Mouse (Mus musculus): ENCODE results near the gene Tmem189.
A peak's percentile ranks its signal among the peaks of the same experiment; 100 is the strongest.
"Not testable (repeated sequence)": the region's sequence is repeated elsewhere in the genome, so short reads cannot be mapped to it uniquely, and the experiment has no call there.

Gene Tmem189

DNA sequence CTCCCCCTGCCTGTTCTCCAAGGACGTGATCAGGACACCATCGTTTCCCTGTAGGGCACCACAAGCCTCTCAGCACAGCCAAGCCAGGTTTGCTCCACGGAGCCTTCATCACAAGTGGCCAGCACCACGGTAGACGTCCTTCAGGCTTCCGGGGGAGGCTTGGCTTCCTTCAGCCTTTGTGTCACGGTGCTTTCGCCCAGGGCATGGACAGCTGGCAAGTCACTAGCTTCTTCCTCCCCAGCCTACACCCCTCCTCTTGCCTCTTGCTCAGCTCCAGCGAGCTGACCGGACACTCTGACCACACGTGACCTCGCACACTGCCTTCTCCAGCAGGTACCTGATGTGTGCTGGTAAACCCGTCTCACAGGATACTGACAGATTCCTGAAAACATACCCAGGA, 67.3 kb downstream of the Tmem189 start:
- no peak for DNase-seq (ENCODE audit: low spot score in 2 of 2)

DNA sequence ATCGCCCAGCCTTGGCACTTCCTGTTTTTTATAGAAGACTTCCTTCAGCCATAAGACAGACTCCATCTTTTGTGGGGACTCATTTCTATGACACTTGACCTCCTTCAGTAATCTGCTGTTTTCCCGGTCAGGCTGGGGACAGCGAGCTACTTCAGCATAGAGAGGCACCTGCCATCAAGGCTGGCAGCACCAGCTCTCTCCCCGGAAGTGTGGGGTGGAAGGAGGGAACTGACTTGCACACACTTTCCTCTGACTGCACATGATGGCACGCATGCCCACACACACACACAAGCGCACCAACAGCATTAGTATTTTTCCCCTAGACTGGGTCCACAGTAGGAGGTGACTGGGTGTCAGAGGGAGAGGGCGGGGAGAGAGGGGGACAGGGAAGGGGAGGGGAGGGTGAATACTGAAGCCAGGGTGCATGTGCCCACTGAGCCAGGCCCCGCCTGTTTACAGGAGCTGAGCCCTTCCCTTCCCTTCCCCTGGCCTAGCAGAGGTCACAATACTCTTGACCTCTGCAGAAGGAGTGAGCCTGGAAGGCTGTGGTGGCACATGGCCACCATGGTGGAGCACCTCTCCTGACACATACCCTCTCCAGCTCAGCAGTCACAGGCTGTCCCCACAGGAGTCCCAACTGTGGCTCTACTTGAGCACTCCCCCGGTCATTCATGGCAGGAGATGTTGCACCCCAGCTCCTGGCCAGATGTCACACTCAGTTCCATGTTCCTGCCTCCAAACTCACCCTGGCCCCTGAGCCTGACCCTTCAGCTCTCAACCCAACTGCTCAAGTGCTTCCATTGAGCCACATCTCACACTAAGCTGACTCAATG, 68.2 kb downstream of the Tmem189 start:
- DNase-seq (ENCODE audit: low spot score in 2 of 2), result no peak

DNA sequence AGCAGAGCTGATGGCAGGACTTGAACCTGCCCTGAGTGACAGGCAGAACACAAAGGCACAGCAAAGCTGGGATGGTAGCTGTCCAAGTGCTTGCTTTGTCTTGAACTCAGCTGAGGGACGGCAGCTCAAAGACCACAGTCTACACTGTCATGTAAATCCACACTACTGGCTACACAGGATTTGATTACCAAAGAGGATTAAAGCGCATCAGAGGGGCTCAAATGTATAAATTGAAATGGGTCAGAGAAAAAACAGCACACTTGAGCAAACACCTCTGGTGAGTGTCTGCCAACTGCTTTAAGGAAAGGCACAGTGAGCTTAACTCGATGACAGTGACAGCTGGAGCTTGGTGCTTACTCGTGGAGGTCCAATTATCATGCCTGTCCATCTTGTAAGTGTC, 72.2 kb downstream of the Tmem189 start:
- DNase-seq (ENCODE audit: low spot score in 2 of 2), result no peak

DNA sequence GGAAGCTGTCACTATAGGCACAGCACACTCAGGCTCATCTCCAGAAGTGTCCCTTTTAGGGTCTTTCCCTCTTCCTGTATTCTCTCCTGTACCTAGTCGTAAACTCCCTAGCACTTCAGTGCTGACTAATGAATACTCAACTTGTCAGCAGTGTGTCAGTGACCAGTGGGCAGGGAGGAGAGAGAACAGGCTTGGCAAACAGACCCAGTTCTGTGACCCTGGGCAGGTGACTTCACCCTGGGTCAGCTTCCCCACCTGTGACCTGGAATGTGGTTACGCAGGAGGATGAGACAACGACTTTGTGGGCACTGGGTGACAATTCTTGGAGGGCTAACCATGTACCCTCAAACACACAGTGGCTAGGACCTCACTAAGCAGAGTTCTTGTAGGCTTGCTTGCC, 72.6 kb downstream of the Tmem189 start:
- no peak for DNase-seq (ENCODE audit: low spot score in 2 of 2)

DNA sequence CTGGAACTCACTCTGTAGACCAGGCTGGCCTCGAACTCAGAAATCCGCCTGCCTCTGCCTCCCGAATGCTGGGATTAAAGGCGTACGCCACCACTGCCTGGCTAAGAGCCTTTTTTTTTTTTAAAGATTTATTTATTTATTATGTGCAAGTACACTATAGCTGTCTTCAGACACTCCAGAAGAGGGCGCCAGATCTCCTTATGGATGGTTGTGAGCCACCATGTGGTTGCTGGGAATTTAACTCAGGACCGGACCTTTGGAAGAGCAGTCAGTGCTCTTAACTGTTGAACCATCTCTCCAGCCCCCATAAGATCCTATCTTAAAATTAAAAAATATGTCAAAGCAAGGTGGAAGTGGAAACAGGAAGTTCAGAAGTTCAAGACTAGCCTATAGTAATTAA, 76.3 kb downstream of the Tmem189 start:
- not testable (repeated sequence) for DNase-seq (ENCODE audit: low spot score in 2 of 2)

DNA sequence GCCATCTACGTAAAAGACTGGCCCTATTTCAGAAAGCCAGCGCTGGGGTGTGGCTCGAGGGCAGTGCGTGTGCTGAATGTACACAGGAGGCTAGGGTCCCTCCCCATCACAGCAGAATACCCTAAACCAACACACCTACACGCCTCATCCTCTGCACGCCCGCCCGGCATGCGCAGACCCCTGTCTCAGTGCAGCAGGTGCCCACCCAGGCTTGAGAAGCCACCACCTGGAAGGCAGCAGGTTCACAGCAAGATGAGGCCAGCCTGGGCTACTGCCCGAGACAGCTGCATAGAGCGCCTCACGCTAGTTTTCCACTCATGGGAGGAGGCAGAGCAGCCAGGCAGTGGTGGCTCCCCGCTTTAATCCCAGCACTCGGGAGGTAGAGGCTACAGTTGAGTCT, 77.5 kb downstream of the Tmem189 start:
- DNase-seq (ENCODE audit: low spot score in 2 of 2), result no peak

DNA sequence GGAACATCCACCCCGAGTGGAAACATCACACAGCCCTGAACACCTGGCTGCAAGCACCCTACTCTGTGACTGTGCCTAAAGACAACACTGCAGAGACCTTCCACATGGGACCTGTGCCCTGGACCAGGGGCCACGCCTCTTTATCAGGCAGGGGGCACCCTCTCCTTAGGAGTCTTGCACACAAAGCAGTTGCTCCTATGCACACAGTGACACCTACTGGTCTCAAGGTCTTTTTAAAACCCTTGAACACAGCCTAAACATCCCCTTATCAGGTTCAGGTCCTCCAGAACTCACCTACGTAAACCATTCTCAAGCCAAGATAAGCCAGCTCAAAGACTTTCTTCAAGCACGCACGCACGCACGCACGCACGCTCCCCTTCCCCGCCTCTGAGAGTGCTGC, 78.3 kb downstream of the Tmem189 start:
- DNase-seq (ENCODE audit: low spot score in 2 of 2), result no peak

DNA sequence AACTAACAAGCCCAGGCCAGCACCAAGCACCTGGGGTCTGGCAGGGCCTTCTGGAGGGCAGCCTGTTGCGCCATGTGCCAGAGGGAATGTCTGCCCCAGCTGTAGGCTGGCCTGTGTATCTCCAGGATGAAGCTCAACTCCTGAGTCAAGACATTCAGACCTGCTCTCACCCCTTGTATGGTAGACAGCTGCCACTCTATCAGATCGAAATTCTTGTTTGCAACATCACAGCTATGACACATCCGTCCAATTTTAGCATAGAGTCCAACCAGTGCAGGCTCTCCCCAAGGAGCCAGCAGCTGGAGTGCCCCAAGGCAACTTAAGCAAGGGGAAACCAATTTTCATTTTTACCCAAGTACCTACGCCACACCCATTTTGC, 82.9 kb downstream of the Tmem189 start:
- DNase-seq (ENCODE audit: low spot score in 2 of 2), result no peak

DNA sequence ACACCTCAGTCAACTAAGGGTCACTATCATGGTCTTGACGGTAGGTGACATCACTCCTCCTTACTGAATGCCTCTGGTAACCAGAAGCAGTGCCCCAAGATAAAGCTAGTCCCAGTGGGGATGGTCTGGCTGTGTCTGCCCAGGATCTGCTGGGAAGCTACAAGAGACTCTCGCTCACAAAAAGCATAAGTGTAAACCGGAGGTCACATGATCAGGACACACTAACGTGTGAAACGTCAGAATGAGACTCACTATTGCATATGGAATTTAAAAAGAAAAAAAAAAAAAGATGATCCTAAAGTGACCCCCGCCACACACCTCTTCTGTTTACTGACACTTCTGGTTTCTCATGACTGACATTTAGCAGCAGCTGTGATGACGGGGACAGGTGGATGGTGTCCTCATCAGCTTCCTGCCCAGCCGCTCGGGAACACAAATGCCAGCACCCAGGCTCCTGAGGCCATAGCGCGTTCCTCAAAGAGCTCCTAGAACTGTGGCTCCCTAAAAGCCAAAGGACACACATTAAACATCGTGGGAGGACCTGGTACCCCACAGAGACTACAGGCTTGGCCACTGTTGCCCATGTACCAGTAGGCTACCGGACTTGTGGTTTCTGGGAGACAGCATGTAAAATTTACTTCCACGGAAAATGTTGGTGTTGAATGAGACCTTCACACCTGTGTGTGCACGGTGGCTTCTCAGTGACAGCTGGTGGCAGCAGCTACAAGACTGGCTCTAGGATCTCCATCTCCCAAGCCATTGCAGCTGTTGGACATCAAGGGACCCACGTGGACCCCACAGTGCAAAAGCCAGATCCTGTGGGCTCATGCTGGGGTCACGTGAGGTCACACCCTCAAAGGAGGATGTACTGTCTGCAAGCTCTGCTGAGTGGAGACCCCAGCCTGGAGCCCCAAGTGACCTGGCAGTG, 83.5 kb downstream of the Tmem189 start:
- no peak for DNase-seq (ENCODE audit: low spot score in 2 of 2)

DNA sequence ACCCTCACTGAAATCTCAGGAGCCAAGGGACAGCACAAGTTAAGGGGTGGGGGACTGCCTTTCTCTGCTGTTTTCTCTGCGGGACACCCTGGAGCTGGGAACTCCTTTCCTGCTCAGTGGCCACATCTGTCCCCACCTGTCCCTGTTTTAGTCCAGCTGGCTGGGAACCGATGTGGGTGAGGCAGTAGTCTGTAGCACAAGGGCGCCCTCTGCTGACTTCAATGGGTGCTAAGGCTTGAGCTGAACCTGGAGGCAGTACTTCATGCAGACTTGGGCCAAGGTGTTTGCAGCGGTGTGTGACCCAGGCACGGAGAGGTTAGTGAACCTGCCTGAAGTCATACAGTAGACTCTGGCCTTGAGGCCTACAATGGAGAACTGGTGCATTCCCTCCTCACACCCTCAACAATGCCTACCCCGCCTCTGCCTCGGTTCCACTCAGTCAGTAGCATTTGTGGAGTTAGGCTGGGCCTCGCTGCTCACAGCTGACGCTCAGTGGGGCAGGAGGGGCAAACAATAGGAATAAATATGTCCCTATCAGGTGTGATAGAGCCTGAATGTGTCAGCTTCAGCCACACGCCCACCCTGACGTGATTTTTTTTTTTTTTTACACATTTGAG, 84.3 kb downstream of the Tmem189 start:
- peak; percentile 86 to 87 for DNase-seq (ENCODE audit: low spot score in 2 of 2)

DNA sequence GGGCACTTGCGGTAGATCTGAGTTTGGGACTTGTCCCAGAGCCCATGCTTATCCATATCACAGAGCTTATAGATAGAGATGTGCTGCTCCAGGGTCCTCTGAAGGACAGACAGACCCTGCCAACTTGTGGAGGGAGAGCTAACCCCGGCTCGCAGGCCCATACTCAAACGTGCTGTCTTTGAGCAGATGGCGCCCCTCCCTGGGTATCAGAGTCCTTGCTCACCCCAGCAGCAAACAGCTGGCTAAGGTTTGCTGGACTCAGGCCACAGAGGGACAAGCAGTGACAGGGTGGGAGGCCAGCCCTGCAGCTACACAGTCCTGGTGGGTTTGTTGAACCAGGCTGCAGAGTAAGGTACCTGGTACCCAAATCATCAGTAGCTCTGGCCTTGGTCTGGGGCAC, 86.6 kb downstream of the Tmem189 start:
- no peak for DNase-seq (ENCODE audit: low spot score in 2 of 2)

DNA sequence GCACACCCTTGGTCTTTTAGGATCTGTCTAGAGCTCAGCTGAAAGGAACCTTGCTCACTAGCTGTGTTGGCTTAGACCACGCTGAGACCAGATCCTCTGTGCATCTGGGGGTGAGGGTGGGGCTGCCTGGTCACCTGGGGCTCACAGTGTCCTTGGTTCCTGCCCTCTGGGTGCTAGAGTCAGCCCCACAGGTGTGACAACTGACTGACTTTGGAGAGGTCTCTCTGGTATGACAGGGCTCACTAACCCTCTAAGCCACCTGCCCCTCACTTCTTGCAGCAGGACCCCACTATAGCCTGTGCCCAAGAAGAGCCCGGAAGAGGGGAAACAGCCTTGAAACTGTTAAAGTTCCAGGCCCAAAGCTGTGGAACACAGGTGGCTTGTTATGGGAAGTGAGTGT, 87.3 kb downstream of the Tmem189 start:
- no peak for DNase-seq (ENCODE audit: low spot score in 2 of 2)

DNA sequence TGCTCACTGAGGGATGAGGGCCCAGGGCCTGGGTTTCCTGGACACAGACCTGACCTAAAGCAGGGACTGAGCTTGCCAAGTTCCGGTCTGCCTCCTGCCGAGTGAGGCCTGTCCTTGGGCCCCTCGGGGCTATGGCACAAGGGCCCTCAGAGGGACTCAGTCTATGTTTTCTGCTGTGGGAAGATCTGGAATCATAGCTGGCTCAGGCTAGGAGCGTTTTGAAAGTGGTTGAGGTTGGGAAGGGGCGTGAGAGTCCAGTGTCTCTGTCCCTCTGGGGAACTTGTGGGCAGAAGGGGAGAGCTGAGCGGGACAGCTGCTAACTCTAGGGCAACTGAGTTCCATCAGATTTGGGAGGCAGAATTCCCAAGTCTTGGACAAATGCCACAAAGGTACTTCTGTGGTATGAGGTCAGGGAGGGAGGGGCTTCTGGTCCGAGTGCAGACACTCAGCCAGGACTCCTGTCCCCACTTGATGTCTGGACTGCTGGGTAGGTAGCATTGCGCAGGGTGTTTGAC, 89.1 kb downstream of the Tmem189 start:
- no peak for DNase-seq (ENCODE audit: low spot score in 2 of 2)

DNA sequence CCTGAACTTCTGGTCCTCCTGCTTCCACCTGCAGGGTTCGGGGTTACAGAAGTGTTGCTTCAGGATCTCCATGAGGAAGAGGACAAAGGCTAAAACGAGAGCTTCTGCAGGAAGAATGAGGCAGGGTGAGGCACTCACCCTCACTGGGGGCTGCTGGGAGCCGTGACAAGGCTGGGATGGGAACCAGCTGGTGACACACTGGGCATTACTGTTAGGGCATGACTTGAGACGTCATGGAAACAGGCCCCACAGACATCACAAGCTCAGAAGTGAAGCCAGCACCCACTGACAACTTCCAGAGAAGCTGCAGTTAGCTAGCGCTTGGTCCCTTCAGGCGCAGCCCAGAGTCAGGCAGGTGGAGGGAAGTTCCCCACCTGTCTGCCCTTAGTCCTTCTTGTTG, 89.7 kb downstream of the Tmem189 start:
- DNase-seq (ENCODE audit: low spot score in 2 of 2), result no peak

DNA sequence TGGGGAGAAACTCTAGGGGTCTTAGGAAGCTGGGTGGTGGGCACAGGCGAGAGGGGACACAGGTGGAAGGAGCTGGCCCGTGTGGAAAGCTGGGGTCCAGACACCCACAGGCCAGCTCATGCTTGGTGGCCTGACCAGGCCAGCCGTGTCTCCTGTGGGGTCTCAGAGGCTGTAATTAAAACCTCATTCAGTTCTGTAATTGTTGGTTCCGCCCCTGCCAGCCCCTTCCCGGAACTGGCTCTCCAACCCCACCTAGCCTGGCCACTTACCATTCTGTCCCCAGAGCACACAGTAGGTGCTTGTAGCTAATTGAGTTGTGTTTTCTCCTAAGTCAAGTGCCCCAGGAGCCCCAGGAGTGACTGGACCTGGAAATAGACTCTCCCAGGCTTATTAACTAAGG, 90.4 kb downstream of the Tmem189 start:
- DNase-seq (ENCODE audit: low spot score in 2 of 2), result no peak

DNA sequence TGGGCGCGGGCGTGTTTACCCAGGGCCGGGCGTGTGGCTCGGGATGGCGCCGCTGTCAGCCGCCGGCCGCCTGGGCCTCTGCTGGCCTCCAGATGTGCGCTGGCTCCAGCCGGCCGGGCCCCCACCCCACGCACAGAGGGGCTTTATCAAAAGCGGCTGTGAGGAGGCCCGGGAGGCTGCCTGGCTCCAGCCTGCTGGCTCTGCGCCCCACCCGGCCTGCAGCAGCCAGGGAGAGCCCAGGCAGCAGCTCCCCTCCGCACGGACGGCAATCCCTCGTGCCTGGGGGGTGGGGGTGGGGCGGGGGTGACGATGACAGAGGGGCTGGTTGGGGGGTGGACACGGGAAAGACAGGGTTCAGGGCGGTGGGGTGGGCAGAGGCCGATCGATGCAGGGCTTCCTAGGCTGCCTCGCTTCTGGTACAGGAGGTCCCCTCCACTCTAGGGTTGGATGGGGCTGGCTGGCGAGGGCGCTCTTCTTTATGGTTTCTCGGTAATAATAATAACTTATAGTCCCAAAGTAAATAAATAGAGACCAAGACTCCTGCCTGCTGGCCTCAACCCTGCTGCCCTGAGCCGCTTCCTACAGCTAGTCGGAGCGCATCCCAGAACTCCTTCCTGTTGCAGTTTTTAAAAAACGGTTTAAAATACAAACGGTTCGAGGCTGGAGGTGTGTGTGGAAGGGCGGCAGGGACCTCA, 92.0 kb downstream of the Tmem189 start:
- DNase-seq (ENCODE audit: low spot score in 2 of 2), result no peak

DNA sequence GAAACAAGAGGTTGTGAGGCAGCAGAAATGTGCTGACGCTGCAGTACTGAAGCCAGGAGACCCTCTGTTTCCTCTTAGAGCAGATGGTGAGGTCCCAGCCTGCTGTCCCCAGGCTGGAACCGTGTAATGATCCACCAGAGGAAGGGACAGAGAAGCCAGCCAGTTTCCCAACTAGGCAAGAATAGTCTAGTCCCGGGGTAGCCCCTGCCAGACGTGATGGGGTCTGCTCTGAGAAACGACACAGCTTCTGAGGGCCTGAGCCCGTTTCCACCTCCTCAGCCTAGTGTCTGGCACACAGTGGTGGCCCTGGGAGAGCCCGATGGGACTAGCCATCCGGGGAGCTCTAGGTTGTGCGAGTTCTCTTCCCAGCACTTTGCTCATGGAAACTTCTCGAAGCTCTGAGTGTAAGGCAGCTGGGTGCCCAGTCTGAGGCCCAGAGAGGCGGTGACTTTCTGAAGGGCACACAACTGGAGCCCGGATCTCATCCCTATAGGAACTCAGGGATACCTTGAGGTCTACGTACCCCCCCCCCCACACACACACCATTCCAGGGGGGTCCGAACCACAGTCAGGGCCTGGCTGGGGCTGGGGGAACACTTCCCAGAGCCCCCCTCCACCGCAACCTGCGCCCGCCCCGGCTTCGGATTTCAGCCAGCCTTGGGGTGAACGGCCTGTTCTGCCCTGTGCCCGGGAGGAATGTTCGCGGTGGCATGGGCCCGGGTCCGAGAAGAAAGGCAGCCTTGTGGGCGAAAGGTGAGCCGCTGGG, 92.7 kb downstream of the Tmem189 start:
- no peak for DNase-seq (ENCODE audit: low spot score in 2 of 2)

DNA sequence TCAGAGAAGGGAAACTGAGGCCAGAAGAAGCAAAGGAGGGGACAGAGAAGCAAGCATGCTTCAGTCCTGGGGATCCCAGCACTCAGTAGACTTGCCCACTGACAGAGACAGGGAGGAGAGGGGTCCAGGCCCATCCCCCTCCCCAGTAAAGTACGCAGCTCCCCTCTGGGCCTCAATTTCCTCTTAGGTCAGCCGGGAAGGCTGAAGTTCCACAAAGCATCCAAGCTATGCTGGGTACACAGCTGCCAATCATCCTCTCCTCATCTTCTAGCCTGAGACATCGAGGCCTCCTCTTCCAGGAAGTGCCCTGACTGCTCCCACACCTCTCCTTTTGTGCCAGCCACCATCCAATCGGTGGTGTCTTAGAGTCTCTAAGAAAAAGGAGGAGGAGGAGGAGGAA, 93.4 kb downstream of the Tmem189 start:
- no peak for DNase-seq (ENCODE audit: low spot score in 2 of 2)

DNA sequence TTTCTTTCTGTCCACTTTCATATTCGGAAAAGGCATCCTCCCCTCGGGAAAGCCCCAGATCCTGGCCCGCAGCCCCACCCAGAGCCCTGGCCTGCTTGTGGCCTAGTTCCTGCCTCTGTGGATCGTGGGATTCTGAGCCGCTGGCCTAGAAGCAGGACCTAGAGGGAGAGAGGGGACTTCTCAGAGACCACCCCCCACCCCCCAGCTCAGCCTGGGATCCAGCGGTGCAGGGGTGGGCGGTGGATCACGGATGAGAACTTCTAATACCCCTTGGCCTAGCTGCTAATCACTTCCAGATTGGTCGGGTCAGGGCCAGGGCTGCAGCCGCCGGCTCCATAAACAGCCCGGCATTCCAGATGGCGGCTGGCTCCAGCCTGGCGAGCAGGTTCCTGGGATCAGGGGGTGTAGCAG, 93.9 kb downstream of the Tmem189 start:
- DNase-seq (ENCODE audit: low spot score in 2 of 2), result no peak

DNA sequence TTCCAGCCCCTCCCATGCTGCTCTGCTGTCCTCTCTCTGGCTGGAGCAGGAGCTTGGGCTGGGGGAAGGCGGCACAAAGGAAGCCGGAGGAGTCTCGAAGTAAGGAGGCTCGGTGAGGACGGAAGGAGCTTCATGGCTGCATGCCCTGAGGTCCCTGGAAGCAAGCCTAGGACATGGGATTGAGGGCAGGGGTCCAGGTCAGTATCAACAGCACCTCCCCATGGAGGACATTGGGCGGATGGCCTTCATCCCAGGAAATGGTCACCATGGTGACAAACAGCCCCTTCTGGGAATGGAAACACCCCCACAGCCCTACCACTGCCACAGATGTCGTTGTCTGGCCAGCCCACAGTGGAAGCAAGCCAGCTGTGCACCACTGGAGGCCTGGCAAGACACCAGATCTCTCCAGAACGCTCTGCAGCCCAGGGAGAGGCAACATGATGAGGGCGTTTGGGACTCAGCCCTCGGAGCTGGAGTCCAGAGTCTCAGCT, 95.1 kb downstream of the Tmem189 start:
- DNase-seq (ENCODE audit: low spot score in 2 of 2), result peak; percentile 36 to 39

All from frontal cortex, postnatal 25 days (tissue).